In the genomic region with DNA sequence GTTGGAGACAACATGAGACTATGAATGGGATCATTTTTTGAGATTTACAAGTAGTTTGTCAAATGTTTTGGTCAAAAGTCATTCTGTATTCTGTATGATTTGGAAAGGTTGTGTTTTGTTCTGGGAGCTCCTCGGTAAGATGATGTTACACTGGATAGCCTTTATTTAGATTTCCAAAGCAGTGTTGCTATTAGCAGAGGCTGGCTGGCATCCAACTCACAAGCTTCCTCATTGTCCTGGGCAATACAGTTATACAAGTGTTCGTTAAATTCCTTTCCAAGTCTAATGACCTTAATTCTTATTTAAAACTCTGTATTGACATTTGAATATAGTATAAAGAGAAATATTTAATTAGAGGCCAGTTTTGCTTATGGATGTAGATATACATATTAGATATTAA, we compare ENCODE assay signal across 19 mouse cellular contexts. TPM values are rescaled to one million over a fixed set of nuclear protein-coding genes. Genes with fewer than 3 reads are reported as not detected.
DNase-seq lines count a peak whose midpoint lies in the region; ATAC-seq lines count a peak whose summit lies in the region.
"Had no signal": no experiment of that assay in that cellular context is flagged by ENCODE, and none has a peak within 500 bp of the region (broad histone marks: within the 10 kb centered on the region; RNA-seq: fewer than 3 reads in every experiment).

No protein-coding gene starts in this region.

- no peaks in the 10 kb centered on the region for H3K36me3 ChIP-seq in heart, embryonic 13.5 days
- H3K36me3 ChIP-seq in heart, embryonic 16.5 days (ENCODE audit: control insufficient read depth, insufficient read depth): no peaks in the 10 kb centered on the region
- no peaks in the 10 kb centered on the region for H3K36me3 ChIP-seq in intestine, embryonic 16.5 days (ENCODE audit: control insufficient read depth, insufficient read depth, low read length)
- H3K36me3 ChIP-seq: forebrain, embryonic 10.5 days; intestine, embryonic 15.5 days; lung, embryonic 15.5 days had no signal

- ATAC-seq in heart, embryonic 13.5 days (ENCODE audit: extremely low read depth, insufficient number of reproducible peaks, low FRiP score, low TSS enrichment): no peak
- ATAC-seq in heart, embryonic 16.5 days (replicated peaks; ENCODE audit: extremely low read depth, insufficient read depth, low FRiP score): no peak
- ATAC-seq in intestine, embryonic 16.5 days: no peak
- ATAC-seq: Patski had no signal

- H3K9ac ChIP-seq in heart, embryonic 13.5 days: no peak overlapping the region
- H3K9ac ChIP-seq in heart, embryonic 16.5 days (ENCODE audit: low read length): no peak overlapping the region
- H3K9ac ChIP-seq in intestine, embryonic 16.5 days (ENCODE audit: low read depth, low read length): no peak overlapping the region
- H3K9ac ChIP-seq: hindbrain, embryonic 14.5 days; intestine, embryonic 15.5 days; lung, embryonic 15.5 days had no signal

- H3K4me3 ChIP-seq in heart, embryonic 13.5 days: no peak overlapping the region
- H3K4me3 ChIP-seq in heart, embryonic 16.5 days (ENCODE audit: low read length): no peak overlapping the region
- no peak overlapping the region for H3K4me3 ChIP-seq in intestine, embryonic 16.5 days (ENCODE audit: low read length)
- H3K4me3 ChIP-seq: forebrain, embryonic 10.5 days; intestine, embryonic 15.5 days; lung, embryonic 15.5 days had no signal

- H3K4me1 ChIP-seq in heart, embryonic 13.5 days: peaks cover 8% of the 10 kb centered on the region
- peaks cover 8% of the 10 kb centered on the region for H3K4me1 ChIP-seq in heart, embryonic 16.5 days (ENCODE audit: control insufficient read depth, insufficient read depth, low read length)
- H3K4me1 ChIP-seq in intestine, embryonic 16.5 days (ENCODE audit: control insufficient read depth, insufficient read depth, low read length): no peaks in the 10 kb centered on the region
- H3K4me1 ChIP-seq: intestine, embryonic 15.5 days; lung, embryonic 15.5 days had no signal

- H3K27me3 ChIP-seq in heart, embryonic 13.5 days (replicated peaks): no peaks in the 10 kb centered on the region; the same call in 1 of the 2 replicates
- H3K27me3 ChIP-seq in heart, embryonic 16.5 days (ENCODE audit: control insufficient read depth, insufficient read depth, low read length): no peaks in the 10 kb centered on the region
- H3K27me3 ChIP-seq in intestine, embryonic 16.5 days (replicated peaks; ENCODE audit: control insufficient read depth, insufficient read depth, low read length): no peaks in the 10 kb centered on the region
- H3K27me3 ChIP-seq: intestine, embryonic 15.5 days; lung, embryonic 15.5 days had no signal

- peaks cover 8% of the 10 kb centered on the region; the same call in 1 of the 2 replicates for H3K9me3 ChIP-seq in heart, embryonic 13.5 days
- H3K9me3 ChIP-seq in heart, embryonic 16.5 days (replicated peaks; ENCODE audit: control insufficient read depth, low read length): peaks cover 6% of the 10 kb centered on the region; the same call in 1 of the 2 replicates
- H3K9me3 ChIP-seq in intestine, embryonic 16.5 days (ENCODE audit: control insufficient read depth, low read length): no peaks in the 10 kb centered on the region
- H3K9me3 ChIP-seq: intestine, embryonic 15.5 days; lung, embryonic 15.5 days had no signal

- peak overlapping the region; percentile 56; the same call in 1 of the 2 replicates for H3K27ac ChIP-seq in heart, embryonic 13.5 days (replicated peaks)
- peak overlapping the region; percentile 54 for H3K27ac ChIP-seq in heart, embryonic 16.5 days (ENCODE audit: low read length)
- no peak overlapping the region for H3K27ac ChIP-seq in intestine, embryonic 16.5 days (ENCODE audit: low read length)
- H3K27ac ChIP-seq: forebrain, embryonic 10.5 days; hindbrain, embryonic 14.5 days; intestine, embryonic 15.5 days; lung, embryonic 15.5 days; stomach, postnatal 0 days had no signal

- H3K4me2 ChIP-seq in heart, embryonic 13.5 days: no peak overlapping the region
- H3K4me2 ChIP-seq in heart, embryonic 16.5 days (ENCODE audit: low read depth, low read length): no peak overlapping the region
- H3K4me2 ChIP-seq in intestine, embryonic 16.5 days (ENCODE audit: low read depth, low read length): no peak overlapping the region
- H3K4me2 ChIP-seq: hindbrain, embryonic 14.5 days; intestine, embryonic 15.5 days; liver, embryonic 11.5 days; lung, embryonic 15.5 days had no signal

- no peak for DNase-seq in heart, adult 9 months (ENCODE audit: low spot score in 2 of 2)
- DNase-seq in retina, postnatal 1 day: peak; percentile 48
- no peak for DNase-seq in retina, embryonic 14.5 days (ENCODE audit: low spot score)
- DNase-seq in thymus, postnatal 14 days: no peak
- DNase-seq: adrenal gland, postnatal 10 days; cerebellum, adult 11-12 months; cerebellum, postnatal 14 days; embryo, embryonic 11 days; right cerebral cortex, adult 18-20 months had no signal

- 34% methylated on average over 2 of the region's 2 CpGs for WGBS in heart, embryonic 13.5 days
- WGBS in heart, embryonic 16.5 days: 15% methylated on average over 2 of the region's 2 CpGs
- 47% methylated on average over 2 of the region's 2 CpGs for WGBS in intestine, embryonic 16.5 days

RNA-seq across cellular contexts. Expression of gene Adora2a, which starts 28.6 kb away (rescaled TPM):
- polyA plus RNA-seq in heart, embryonic 13.5 days (2015; fragmentation: Nextera tagmentation; extraction: Ambion mirVana): 3.4 and 4.6 TPM in 2 replicates
- 8.0 and 8.7 TPM in 2 replicates for polyA plus RNA-seq in heart, embryonic 16.5 days (2015; fragmentation: Nextera tagmentation; extraction: Ambion mirVana)
- polyA plus RNA-seq in intestine, embryonic 16.5 days (2015; fragmentation: Nextera tagmentation; extraction: Ambion mirVana): 2.9 and 3.2 TPM in 2 replicates

RNA-seq across cellular contexts. Expression of gene Upb1, which starts 55.6 kb away (rescaled TPM):
- polyA plus RNA-seq in heart, embryonic 13.5 days (2015; fragmentation: Nextera tagmentation; extraction: Ambion mirVana): 0.23 and 0.42 TPM in 2 replicates
- polyA plus RNA-seq in heart, embryonic 16.5 days (2015; fragmentation: Nextera tagmentation; extraction: Ambion mirVana): 0.87 and 0.91 TPM in 2 replicates
- 0.98 and 1.8 TPM in 2 replicates for polyA plus RNA-seq in intestine, embryonic 16.5 days (2015; fragmentation: Nextera tagmentation; extraction: Ambion mirVana)
- polyA plus RNA-seq: Patski had no signal
